Mouse (Mus musculus) brain, embryonic 14.5 days (tissue): ENCODE measurements at regions not wholly inside any gene's neighbourhood (a gene's known extent, or its start where the extent isn't known, plus 50 kb on each side); places are given as distances from the start of the nearest gene placed in this dataset.

Source experiments
- DNase-seq: peaks from one replicate; pipeline ENCODE4 v3.0.0-alpha.2; 2011; ENCODE audit warnings: low read depth
- CTCF ChIP-seq: fragments of 200-500 bp; IDR thresholded peaks from 2 replicates; pipeline ENCODE4 v1.5.1; 2012; ENCODE audit warnings: inconsistent platforms, mild to moderate bottlenecking, moderate library complexity, borderline replicate concordance; ENCODE audit not compliant: insufficient read depth, insufficient read length; ENCODE audit errors: extremely low read depth
- POLR2A ChIP-seq: fragments of 200-500 bp; IDR thresholded peaks from 2 replicates; pipeline ENCODE4 v1.6.1; 2012; ENCODE audit warnings: mild to moderate bottlenecking, inconsistent platforms, borderline replicate concordance; ENCODE audit not compliant: poor library complexity, insufficient read depth, insufficient read length, severe bottlenecking; ENCODE audit errors: extremely low read depth

- DNase-seq: peak; percentile 83
- TF ChIP-seq CTCF (no peak), POLR2A (no peak)
These were observed 424.2 kb downstream of the Pros1 start for GRCm38 (mm10) chr16:63278259-63278697.

GRCm38 (mm10) chr16:63287655-63288054 lies 433.5 kb downstream of the Pros1 start:
- TF ChIP-seq CTCF (no peak), POLR2A (no peak)
- no peak for DNase-seq

GRCm38 (mm10) chr16:63311676-63312075 lies 457.6 kb downstream of the Pros1 start:
- DNase-seq: no peak
- TF ChIP-seq CTCF: no peak
- no peak for TF ChIP-seq POLR2A

- no peak for DNase-seq
- no peak for TF ChIP-seq CTCF
- TF ChIP-seq POLR2A: no peak
These were observed 459.4 kb downstream of the Pros1 start for GRCm38 (mm10) chr16:63313544-63313943.

GRCm38 (mm10) chr16:63319602-63320001 lies 465.5 kb downstream of the Pros1 start:
- peak; percentile 30 for DNase-seq
- no peak for TF ChIP-seq POLR2A
- no peak for TF ChIP-seq CTCF

- peak; percentile 78 for DNase-seq
These were observed 497.5 kb downstream of the Pros1 start for GRCm38 (mm10) chr16:63351511-63352125.

GRCm38 (mm10) chr16:63369868-63370267 lies 494.1 kb downstream of the Epha3 start:
- no peak for DNase-seq
- TF ChIP-seq CTCF (no peak), POLR2A (no peak)

More at GRCm38 (mm10) chr16:63351511-63352125, 497.5 kb downstream of the Pros1 start:
- TF ChIP-seq CTCF: no peak
- TF ChIP-seq POLR2A: no peak

- no peak for DNase-seq
- TF ChIP-seq CTCF: no peak
- TF ChIP-seq POLR2A: no peak
These were observed 492.7 kb downstream of the Epha3 start for GRCm38 (mm10) chr16:63371275-63371674.

GRCm38 (mm10) chr16:63404976-63405375 lies 459.0 kb downstream of the Epha3 start:
- TF ChIP-seq CTCF: no peak
- TF ChIP-seq POLR2A: no peak
- DNase-seq: peak; percentile 64

GRCm38 (mm10) chr16:63412656-63413055 lies 451.3 kb downstream of the Epha3 start:
- DNase-seq: no peak
- no peak for TF ChIP-seq POLR2A
- TF ChIP-seq CTCF: no peak

- no peak for TF ChIP-seq CTCF
- TF ChIP-seq POLR2A: no peak
- DNase-seq: no peak
These were observed 411.7 kb downstream of the Epha3 start for GRCm38 (mm10) chr16:63452301-63452700.

- TF ChIP-seq POLR2A: no peak
- no peak for TF ChIP-seq CTCF
- DNase-seq: peak; percentile 47
These were observed 397.4 kb downstream of the Epha3 start for GRCm38 (mm10) chr16:63466615-63467014.
